Mouse (Mus musculus) thymus, postnatal 4 days (tissue): ENCODE data around the gene D330045A20Rik.
"Not testable (repeated sequence)": the region's sequence is repeated elsewhere in the genome, so short reads cannot be mapped to it uniquely, and the experiment has no call there.

Source experiments
- DNase-seq: peaks from one replicate; pipeline ENCODE4 v3.0.0; 2021

D330045A20Rik gene

GRCm38 (mm10) chrX:139578649-139579278 is 98.6 kb downstream of the D330045A20Rik start:
- no peak for DNase-seq

DNA sequence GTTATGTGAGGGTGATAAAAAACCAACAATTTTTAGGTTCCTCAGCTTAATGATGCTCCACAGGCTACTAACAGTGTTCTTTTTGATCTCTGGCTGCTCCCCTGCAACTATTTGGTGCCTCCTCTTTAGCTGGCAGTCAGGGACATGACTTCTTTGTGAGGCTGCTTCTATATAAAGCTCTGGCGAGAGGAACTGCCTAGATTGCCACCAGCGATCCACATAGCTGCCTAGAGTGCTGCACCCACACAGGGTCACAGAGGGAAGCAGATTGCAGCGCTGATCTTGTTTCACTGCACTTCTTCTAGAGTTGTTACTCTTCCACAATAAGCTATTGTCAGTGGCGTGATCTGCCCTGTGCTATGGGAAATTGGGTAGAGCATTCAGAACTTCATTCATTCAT is 103.4 kb downstream of the D330045A20Rik start:
- DNase-seq, result no peak

- not testable (repeated sequence) for DNase-seq
These were observed 106.5 kb downstream of the D330045A20Rik start for GRCm38 (mm10) chrX:139586676-139587075.

DNA sequence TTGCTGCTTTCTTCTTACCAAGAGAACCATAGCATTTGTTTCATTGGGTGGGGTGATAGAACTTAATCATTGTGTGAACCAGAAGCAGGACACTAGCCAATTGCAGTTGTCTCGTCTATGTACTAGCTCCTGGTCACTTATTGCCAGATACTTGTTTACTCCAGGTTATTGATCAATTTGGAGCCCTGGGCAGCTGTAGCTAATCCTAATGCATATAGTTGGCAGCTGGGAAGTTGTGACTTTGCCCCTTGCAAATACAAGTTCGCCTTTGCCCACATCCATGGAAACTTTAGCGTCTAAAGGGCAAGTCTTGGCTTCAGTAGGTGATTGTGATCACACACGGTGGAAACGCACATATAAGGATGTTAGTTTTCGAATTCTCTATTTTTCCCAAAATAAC is 116.2 kb downstream of the D330045A20Rik start:
- DNase-seq, result no peak
